25 mouse cellular contexts compared by ENCODE assay signal in the genomic region with DNA sequence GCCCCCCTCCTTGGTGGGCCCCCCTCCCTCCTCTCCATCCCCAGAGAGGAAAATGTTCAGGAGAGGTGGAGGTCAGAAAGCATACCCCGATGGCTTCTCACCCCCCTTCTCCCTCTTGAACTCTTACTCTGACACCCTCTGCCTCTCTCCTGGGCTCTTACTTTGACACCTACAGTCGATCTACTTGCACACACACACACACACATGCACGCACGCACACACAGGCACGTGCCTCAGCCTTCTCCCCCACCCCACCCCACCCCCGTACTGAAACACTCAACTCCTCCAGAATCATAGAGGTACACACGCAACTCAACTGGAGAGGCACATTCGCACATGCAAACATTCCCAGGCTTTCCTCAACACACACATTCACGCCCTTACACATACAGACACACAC. TPM values are rescaled to one million over a fixed set of nuclear protein-coding genes. Genes with fewer than 3 reads are reported as not detected.
A peak's percentile ranks its signal among the peaks of the same experiment; 100 is the strongest.
DNase-seq lines count a peak whose midpoint lies in the region; ATAC-seq and TF ChIP-seq lines count a peak whose summit lies in the region.
"Had no signal": no experiment of that assay in that cellular context is flagged by ENCODE, and none has a peak within 500 bp of the region (broad histone marks: within the 10 kb centered on the region; RNA-seq: fewer than 3 reads in every experiment).

No protein-coding gene starts in this region.

- TF ChIP-seq CTCF in layer of hippocampus, adult 2 months (conservative IDR thresholded peaks at IDR 0.05), result no peak
- no peak for TF ChIP-seq CTCF in brain, embryonic 14.5 days (IDR thresholded peaks at IDR 0.05; ENCODE audit: borderline replicate concordance, extremely low read depth, insufficient read depth, insufficient read length)

- peak; percentile 34; the same call in 1 of the 2 replicates for ATAC-seq in forebrain, embryonic 13.5 days
- ATAC-seq in forebrain, embryonic 12.5 days (ENCODE audit: low FRiP score), result no peak
- ATAC-seq: activated CD4-positive, CD25-positive, alpha-beta regulatory T cell, adult 4 months; hindbrain, postnatal 0 days; inflammation-experienced regulatory T-cells, adult 6 months; intestine, embryonic 16.5 days had no signal

- peak overlapping the region; percentile 14; the same call in 1 of the 2 replicates for H3K4me2 ChIP-seq in forebrain, embryonic 13.5 days
- H3K4me2 ChIP-seq in forebrain, embryonic 12.5 days, result no peak overlapping the region
- H3K4me2 ChIP-seq: heart, embryonic 13.5 days; hindbrain, embryonic 14.5 days had no signal

- peak overlapping the region; percentile 79 for H3K27ac ChIP-seq in forebrain, embryonic 13.5 days
- H3K27ac ChIP-seq in forebrain, embryonic 12.5 days, result no peak overlapping the region
- peak overlapping the region; percentile 88 for H3K27ac ChIP-seq in layer of hippocampus, adult 2 months
- H3K27ac ChIP-seq: heart, adult 2 months; heart, embryonic 10.5 days; heart, embryonic 13.5 days; hindbrain, embryonic 14.5 days; hindbrain, postnatal 0 days had no signal

- 55% methylated on average over 9 of the region's 9 CpGs for WGBS in forebrain, embryonic 13.5 days
- 53% methylated on average over 9 of the region's 9 CpGs for WGBS in forebrain, embryonic 12.5 days

- TF ChIP-seq POLR2A in brain, embryonic 14.5 days (IDR thresholded peaks at IDR 0.05; ENCODE audit: borderline replicate concordance, extremely low read depth, insufficient read depth, insufficient read length, poor library complexity, severe bottlenecking), result no peak

- H3K27me3 ChIP-seq in forebrain, embryonic 13.5 days, result no peaks in the 10 kb centered on the region
- H3K27me3 ChIP-seq in forebrain, embryonic 12.5 days, result peaks cover 27% of the 10 kb centered on the region

- no peak for DNase-seq in layer of hippocampus, adult 2 months (ENCODE audit: low spot score in 2 of 2)
- no peak for DNase-seq in layer of hippocampus, postnatal 25 days (ENCODE audit: extremely low spot score in 1 of 2, low spot score in 1 of 2)
- DNase-seq in brain, embryonic 14.5 days (ENCODE audit: low read depth), result peak; percentile 74
- no peak for DNase-seq in lung, postnatal 14 days
- DNase-seq: adrenal gland, adult 8-10 months; adrenal gland, postnatal 25 days; cerebellum, adult 18-20 months; cerebellum, adult 9-10 months; gastrocnemius, postnatal 25 days; heart, adult 2 months; heart, postnatal 14 days; heart, postnatal 4 days had no signal

- no peaks in the 10 kb centered on the region for H3K36me3 ChIP-seq in forebrain, embryonic 13.5 days (ENCODE audit: poor library complexity, severe bottlenecking)
- no peaks in the 10 kb centered on the region for H3K36me3 ChIP-seq in forebrain, embryonic 12.5 days (replicated peaks)
- H3K36me3 ChIP-seq: heart, embryonic 10.5 days; heart, embryonic 13.5 days had no signal

- no peaks in the 10 kb centered on the region for H3K9me3 ChIP-seq in forebrain, embryonic 13.5 days (replicated peaks)
- H3K9me3 ChIP-seq in forebrain, embryonic 12.5 days, result no peaks in the 10 kb centered on the region
- H3K9me3 ChIP-seq: heart, embryonic 10.5 days; heart, embryonic 13.5 days had no signal

- H3K4me3 ChIP-seq in forebrain, embryonic 13.5 days, result no peak overlapping the region
- no peak overlapping the region for H3K4me3 ChIP-seq in forebrain, embryonic 12.5 days (replicated peaks)
- H3K4me3 ChIP-seq in layer of hippocampus, adult 2 months, result no peak overlapping the region
- H3K4me3 ChIP-seq: heart, adult 2 months; heart, embryonic 10.5 days; heart, embryonic 13.5 days had no signal

- peak overlapping the region; percentile 26; the same call in 1 of the 2 replicates for H3K9ac ChIP-seq in forebrain, embryonic 13.5 days
- no peak overlapping the region for H3K9ac ChIP-seq in forebrain, embryonic 12.5 days
- H3K9ac ChIP-seq: heart, embryonic 13.5 days; hindbrain, embryonic 14.5 days had no signal

- peaks cover 43% of the 10 kb centered on the region for H3K4me1 ChIP-seq in forebrain, embryonic 13.5 days
- peaks cover 25% of the 10 kb centered on the region for H3K4me1 ChIP-seq in forebrain, embryonic 12.5 days
- H3K4me1 ChIP-seq: heart, embryonic 10.5 days had no signal

RNA-seq across cellular contexts. Expression of gene 3100002H09Rik, which starts 16.9 kb away (rescaled TPM):
- polyA plus RNA-seq in forebrain, embryonic 13.5 days (2015; fragmentation: Nextera tagmentation; extraction: Ambion mirVana), result 0.84 and 1.0 TPM in 2 replicates
- 0.47 and 0.74 TPM in 2 replicates for polyA plus RNA-seq in forebrain, embryonic 12.5 days (2016; fragmentation: Nextera tagmentation; extraction: Ambion mirVana)
- 1 to 10 TPM in 1 of 2 experiments, under 1 TPM in 1; 0.98 to 2.3 TPM for total RNA-seq in layer of hippocampus, adult 2 months (2021)
- total RNA-seq in layer of hippocampus, postnatal 25 days (2021), result 1 to 10 TPM in 1 of 2 experiments, not detected in 1; 1.6 TPM
- 0.08 and 0.36 TPM in 2 replicates for polyA plus RNA-seq in brain, embryonic 14.5 days (2012; rRNA removed)
- total RNA-seq: adrenal gland, adult 8-10 months; adrenal gland, postnatal 25 days; ES-E14; gastrocnemius, adult 8-10 months; gastrocnemius, postnatal 25 days; granulocyte monocyte progenitor cell, adult 5-6 weeks; heart, adult 2 months; heart, postnatal 14 days; heart, postnatal 4 days had no signal
- polyA plus RNA-seq: activated CD4-positive, CD25-positive, alpha-beta regulatory T cell, adult 4 months; embryonic facial prominence, embryonic 11.5 days; heart, adult 2 months; hindbrain, embryonic 14.5 days; inflammation-experienced regulatory T-cells, adult 6 months; intestine, embryonic 16.5 days had no signal
